Mouse (Mus musculus) midbrain, embryonic 14.5 days (tissue): ENCODE data around the gene Kirrel. TPM values are rescaled to one million over a fixed set of nuclear protein-coding genes. Genes with fewer than 3 reads are reported as not detected.

ENCODE experiments used
- ATAC-seq: fragments of 200-750 bp; cut with Nextera tagmentation; 2 replicates; pipeline ENCODE4 v1.8.0; 2017; ENCODE audit warnings: moderate number of reproducible peaks, moderate library complexity; ENCODE audit not compliant: low FRiP score, low TSS enrichment
- DNase-seq: peaks from one replicate; pipeline ENCODE4 v3.0.0-alpha.2; 2015
- H3K27ac ChIP-seq: fragments of 300-500 bp; sonication (generic); replicated peaks from 2 replicates; pipeline ENCODE4 v1.5.1; 2014; ENCODE audit warnings: mild to moderate bottlenecking, low read depth, low read length, moderate library complexity
- H3K27me3 ChIP-seq: fragments of 300-500 bp; sonication (generic); 2 replicates; pipeline ENCODE4 v1.6.1; 2014; ENCODE audit warnings: low read length, control low read depth, mixed read lengths; ENCODE audit not compliant: control insufficient read depth, insufficient read depth
- H3K36me3 ChIP-seq: fragments of 300-500 bp; sonication (generic); 2 replicates; pipeline ENCODE4 v1.6.1; 2014; ENCODE audit warnings: low read length, control low read depth; ENCODE audit not compliant: control insufficient read depth, insufficient read depth
- H3K4me1 ChIP-seq: fragments of 300-500 bp; sonication (generic); 2 replicates; pipeline ENCODE4 v1.6.1; 2014; ENCODE audit warnings: mild to moderate bottlenecking, antibody characterized with exemption, low read length, control low read depth; ENCODE audit not compliant: control insufficient read depth, insufficient read depth
- H3K4me2 ChIP-seq: fragments of 300-500 bp; sonication (generic); 2 replicates; pipeline ENCODE4 v1.6.1; 2014; ENCODE audit warnings: mild to moderate bottlenecking, low read length, moderate library complexity
- H3K4me3 ChIP-seq: fragments of 300-500 bp; sonication (generic); replicated peaks from 2 replicates; pipeline ENCODE4 v1.5.1; 2014; ENCODE audit warnings: low read depth, low read length
- H3K9ac ChIP-seq: fragments of 300-500 bp; sonication (generic); replicated peaks from 2 replicates; pipeline ENCODE4 v1.6.1; 2014; ENCODE audit warnings: mild to moderate bottlenecking, low read length, moderate library complexity
- H3K9me3 ChIP-seq: fragments of 300-500 bp; sonication (generic); 2 replicates; pipeline ENCODE4 v1.6.1; 2016; ENCODE audit warnings: low read length, control low read depth, mixed read lengths; ENCODE audit not compliant: control insufficient read depth
- WGBS: fragments of 180-500 bp; shearing (Covaris S2); extraction: QIAGEN DNeasy Blood & Tissue Kit; methylation state at CpG from one replicate; pipeline ENCODE4 v1.1.7; 2014; 5-methylcytosine and 5-hydroxymethylcytosine counted together
- polyA plus RNA-seq: library from polyadenylated mRNA; unstranded; fragments of >200 nt; fragmentation: Nextera tagmentation; extraction: Ambion mirVana; gene quantifications from 2 replicates; pipeline ENCODE4 v1.2.1, GENCODE M21; 2014

Gene Kirrel
- polyA plus RNA-seq, 1 experiment from 2014 or later: 5.8 TPM

DNA sequence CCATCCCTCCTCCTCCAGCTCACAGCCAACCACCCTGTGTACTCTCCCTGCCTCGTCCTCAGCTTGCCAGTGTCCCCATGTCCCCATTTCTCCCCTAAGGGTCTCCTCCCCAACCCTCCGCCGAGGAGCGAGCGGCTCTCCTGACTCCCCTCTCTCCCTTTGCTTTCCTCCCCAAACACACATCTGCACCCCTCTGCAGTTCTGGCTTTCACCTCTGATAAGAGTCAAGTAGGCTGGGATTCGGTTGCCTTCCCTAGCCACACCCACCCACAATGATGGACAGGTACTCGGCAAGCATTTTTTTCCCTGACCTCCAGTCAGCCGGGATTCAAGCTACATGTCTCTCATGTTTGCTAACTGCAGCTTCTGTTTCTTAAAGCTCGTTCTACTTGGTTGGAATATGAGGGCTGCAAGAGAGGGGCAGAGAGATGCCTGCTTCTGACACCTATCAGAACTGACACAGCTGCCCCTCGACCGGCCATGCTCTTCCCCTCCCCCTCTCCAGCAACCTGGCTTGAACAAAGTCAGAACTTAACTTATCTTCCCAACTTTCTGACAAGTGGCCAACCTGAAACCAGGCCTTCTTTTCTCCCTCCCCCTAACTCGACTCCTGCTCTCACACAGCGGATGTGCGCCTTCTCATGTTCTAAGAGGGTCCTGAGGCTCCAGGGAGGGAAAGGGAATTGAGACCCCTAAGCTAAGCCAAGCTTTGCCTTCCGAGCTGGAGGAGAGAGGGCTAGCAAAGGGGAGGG is 2.0 kb downstream of the Kirrel start:
- under 1% methylated on average over 15 of the region's 15 CpGs for WGBS
- peak overlapping the region; percentile 55 for H3K9ac ChIP-seq
- H3K9me3 ChIP-seq: no peaks in the 10 kb centered on the region
- H3K4me2 ChIP-seq: peak overlapping the region; percentile 70
- no peaks in the 10 kb centered on the region for H3K27me3 ChIP-seq
- DNase-seq: peak; percentile 73
- peak overlapping the region; percentile 83 for H3K27ac ChIP-seq
- H3K4me3 ChIP-seq: peak overlapping the region; percentile 60
- H3K4me1 ChIP-seq: peaks cover 45% of the 10 kb centered on the region
- peak; percentile 18; the same call in 1 of the 2 replicates for ATAC-seq
- no peaks in the 10 kb centered on the region for H3K36me3 ChIP-seq

DNA sequence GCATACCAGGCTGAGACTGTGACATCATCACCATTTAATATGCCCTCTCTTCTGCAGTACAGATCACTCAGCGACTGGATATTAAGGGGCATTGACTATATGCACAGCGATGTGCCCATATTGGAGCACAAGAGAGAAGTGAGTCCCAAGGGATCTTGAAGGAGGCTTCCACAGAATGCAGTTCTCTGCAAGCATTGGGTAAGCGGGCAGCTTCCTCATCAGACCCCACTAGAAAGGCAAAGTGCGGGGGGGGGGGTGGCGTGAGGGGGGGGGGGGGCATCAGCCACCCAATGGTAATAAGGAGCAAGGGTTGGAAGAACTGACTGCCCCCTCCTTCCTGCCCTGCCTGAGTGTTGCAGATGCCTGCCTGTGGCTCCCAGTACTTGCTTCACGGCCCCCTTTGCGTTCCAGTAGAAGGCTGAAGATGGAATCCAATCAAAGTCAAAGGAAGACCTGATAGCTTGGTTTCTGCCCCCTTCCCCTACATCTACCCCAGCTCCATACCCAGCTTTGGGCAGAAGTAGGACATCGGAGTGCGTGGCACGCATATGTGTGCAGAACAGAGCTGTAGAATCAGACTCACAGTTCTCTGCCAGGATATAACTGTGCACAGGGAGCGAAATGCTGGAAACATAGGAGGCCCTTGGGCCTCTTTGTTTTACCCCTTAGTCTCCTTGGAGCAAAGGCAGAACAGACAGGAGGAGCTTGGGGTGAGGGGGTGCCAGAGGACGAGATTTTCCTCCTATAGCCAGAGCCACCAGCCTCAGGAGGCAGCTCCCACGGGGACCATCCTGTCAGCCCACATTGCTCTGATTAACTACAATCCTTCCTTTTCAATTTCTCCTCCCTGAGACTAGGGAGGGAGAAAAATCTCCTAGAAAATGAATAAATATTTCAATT is 3.1 kb downstream of the Kirrel start:
- H3K4me1 ChIP-seq: peaks cover 45% of the 10 kb centered on the region
- ATAC-seq (no peak), DNase-seq (peak; percentile 70)
- 32% methylated on average over 13 of the region's 13 CpGs for WGBS
- H3K27ac ChIP-seq: peak overlapping the region; percentile 83
- peak overlapping the region; percentile 70 for H3K4me2 ChIP-seq
- H3K9me3 ChIP-seq: no peaks in the 10 kb centered on the region
- peak overlapping the region; percentile 55 for H3K9ac ChIP-seq
- H3K4me3 ChIP-seq: peak overlapping the region; percentile 60
- H3K36me3 ChIP-seq: no peaks in the 10 kb centered on the region
- no peaks in the 10 kb centered on the region for H3K27me3 ChIP-seq

DNA sequence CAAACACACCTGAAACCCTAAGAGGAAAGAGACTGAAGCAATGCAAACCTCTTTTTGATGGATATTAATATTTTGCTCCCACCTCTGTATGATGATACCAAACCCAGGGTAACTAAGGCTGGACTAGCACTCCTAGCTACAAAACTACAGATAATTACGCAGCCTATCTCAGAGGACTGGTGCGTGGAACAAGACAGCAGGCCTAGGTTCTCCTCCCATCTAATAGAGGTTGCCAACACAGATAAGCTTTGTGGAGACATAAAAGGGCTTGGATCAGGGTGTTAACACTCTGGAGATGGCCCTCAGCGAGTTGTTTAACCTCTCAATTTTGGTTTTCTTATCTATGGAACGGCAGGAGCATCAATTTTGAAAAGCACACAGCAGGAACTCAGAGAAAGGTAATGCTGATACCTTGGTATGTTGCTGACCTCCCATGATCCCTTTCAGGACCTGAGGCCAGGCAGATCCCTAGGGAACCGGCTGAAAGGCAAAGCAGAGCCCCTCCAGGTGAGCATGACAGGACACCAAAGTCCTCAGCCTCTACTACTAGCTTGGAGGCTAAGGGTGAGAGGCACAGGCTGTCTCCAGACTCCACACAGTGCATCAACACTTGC is 5.0 kb downstream of the Kirrel start:
- WGBS: 47% methylated on average over 5 of the region's 5 CpGs
- no peak for DNase-seq
- Histone ChIP-seq H3K36me3 (no peaks in the 10 kb centered on the region), H3K4me3 (0 out of 2 replicates have a peak overlapping the region, but pooled peaks have one; percentile 11), H3K4me1 (peaks cover 54% of the 10 kb centered on the region), H3K9me3 (no peaks in the 10 kb centered on the region), H3K27me3 (no peaks in the 10 kb centered on the region), H3K9ac (no peak overlapping the region), H3K27ac (no peak overlapping the region), H3K4me2 (peak overlapping the region; percentile 70)
- no peak for ATAC-seq

DNA sequence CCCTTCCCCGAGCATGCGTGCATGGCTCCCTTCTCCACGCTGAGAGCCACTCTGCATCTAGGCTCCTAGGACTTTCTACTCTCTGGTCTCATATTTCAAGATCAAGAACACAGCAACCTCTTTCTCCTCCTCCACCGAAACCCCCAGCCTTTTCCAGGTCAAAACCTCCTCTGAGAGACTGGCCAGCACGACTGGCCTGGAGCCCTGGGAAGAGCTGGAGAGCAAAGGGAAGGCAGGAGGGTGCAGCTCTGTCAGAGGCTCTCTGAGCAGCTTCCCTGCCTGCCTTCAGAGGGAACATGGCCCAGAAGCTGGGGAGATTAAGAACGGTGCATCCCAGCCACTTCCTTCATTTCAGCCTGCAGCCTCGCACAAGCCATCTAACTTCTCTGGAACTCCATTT is 5.8 kb downstream of the Kirrel start:
- Histone ChIP-seq H3K36me3 (no peaks in the 10 kb centered on the region), H3K4me3 (no peak overlapping the region), H3K9me3 (no peaks in the 10 kb centered on the region), H3K27ac (no peak overlapping the region), H3K27me3 (no peaks in the 10 kb centered on the region), H3K4me2 (peak overlapping the region; percentile 4; the same call in 1 of the 2 replicates), H3K9ac (no peak overlapping the region), H3K4me1 (peaks cover 58% of the 10 kb centered on the region)
- ATAC-seq (no peak), DNase-seq (no peak)
- 66% methylated on average over 7 of the region's 7 CpGs for WGBS

DNA sequence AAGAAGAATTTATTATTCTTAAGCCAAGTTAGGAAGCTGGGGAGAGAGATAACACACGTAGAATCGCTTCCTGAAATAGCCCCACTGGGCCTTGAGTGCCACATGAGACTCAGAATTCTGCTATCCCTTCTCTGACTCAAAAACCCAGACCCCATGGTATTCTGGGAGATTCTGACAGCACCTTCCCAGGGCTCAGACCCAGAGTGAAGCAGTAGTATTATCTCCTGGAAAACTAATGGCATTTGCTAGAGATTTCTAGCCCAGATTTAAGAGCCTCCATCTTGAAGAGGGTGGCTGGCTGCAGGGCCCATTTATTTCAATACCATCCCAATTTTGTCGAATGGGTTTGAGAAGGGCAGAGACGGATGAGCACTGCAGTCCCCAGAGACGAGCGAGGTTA is 6.9 kb downstream of the Kirrel start:
- Histone ChIP-seq H3K27ac (no peak overlapping the region), H3K27me3 (no peaks in the 10 kb centered on the region), H3K36me3 (no peaks in the 10 kb centered on the region), H3K4me2 (no peak overlapping the region), H3K9me3 (no peaks in the 10 kb centered on the region), H3K9ac (no peak overlapping the region), H3K4me3 (no peak overlapping the region), H3K4me1 (peaks cover 52% of the 10 kb centered on the region)
- no peak for ATAC-seq
- WGBS: 80% methylated on average over 6 of the region's 6 CpGs
- DNase-seq: no peak

DNA sequence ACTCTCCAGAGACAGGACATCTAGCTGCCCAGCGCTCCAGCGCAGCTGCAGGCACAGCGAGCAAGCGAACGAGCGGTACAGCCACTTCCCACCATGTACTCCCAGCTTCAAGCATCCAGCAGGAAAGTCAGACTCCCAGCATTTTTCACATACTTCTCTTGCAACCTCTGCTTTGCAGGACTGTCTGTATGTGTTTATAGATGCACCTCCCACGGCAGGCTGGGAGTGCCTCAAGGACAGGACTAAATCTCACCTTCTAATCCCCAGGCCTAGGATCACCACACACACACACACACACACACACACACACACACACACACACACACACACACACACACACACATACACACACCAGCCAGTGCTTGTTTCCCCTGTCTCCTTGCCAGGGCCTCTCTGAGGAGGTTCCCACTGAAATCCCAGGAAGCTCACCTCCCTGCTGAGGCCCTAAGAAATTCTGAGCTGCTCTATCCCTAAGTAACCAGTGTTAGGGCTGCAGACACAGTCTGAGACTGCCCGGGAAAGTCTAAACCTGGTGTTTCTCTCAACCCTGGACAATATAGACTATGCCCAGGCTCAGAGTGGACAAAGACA is 9.2 kb downstream of the Kirrel start:
- Histone ChIP-seq H3K4me1 (peaks cover 50% of the 10 kb centered on the region), H3K4me2 (peak overlapping the region; percentile 14; the same call in 1 of the 2 replicates), H3K4me3 (no peak overlapping the region), H3K36me3 (no peaks in the 10 kb centered on the region), H3K27me3 (no peaks in the 10 kb centered on the region), H3K9ac (no peak overlapping the region; the same call in 1 of the 2 replicates), H3K27ac (peak overlapping the region; percentile 64), H3K9me3 (no peaks in the 10 kb centered on the region)
- no peak for ATAC-seq
- peak; percentile 42 for DNase-seq
- 26% methylated on average over 8 of the region's 8 CpGs for WGBS

DNA sequence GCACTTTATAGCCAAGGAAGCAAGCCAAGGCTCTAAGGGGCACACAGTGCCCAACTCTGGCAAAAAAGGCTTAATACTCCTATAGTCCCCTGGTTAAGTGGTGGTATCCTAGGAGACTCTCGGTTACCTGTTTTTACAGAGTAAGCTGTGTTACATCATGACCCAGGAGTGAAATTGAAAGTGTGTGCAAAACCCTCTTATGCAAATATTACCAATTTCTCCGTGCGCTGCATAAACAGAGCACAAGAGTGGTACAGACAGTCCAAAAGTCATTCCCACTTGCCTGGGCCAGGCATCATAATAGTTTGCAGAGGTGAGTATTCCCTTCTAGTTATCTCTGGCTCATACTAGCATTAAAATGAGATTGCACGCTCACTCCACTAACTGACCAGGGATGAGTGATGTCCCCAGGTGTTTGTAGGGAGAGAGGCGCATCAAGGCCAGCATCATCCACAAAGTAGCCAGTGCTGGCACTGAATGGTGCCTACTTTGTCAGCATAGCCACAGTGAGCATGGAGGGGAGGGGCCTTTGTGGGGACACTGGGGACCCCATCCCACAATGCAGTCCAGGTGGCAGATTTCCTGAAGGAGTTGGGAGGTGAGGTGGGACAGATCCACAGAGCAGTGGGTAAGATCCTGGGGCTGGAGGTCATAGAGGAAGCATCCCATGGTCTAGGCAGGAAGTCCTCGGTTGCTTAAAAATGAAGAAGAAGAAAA is 10.3 kb downstream of the Kirrel start:
- H3K9me3 ChIP-seq: no peaks in the 10 kb centered on the region
- ATAC-seq (no peak), DNase-seq (no peak)
- no peaks in the 10 kb centered on the region for H3K36me3 ChIP-seq
- no peaks in the 10 kb centered on the region for H3K27me3 ChIP-seq
- H3K4me1 ChIP-seq: peaks cover 41% of the 10 kb centered on the region
- H3K4me2 ChIP-seq: 0 out of 2 replicates have a peak overlapping the region, but pooled peaks have one; percentile 14
- H3K27ac ChIP-seq: peak overlapping the region; percentile 64
- 92% methylated on average over 6 of the region's 6 CpGs for WGBS
- no peak overlapping the region for H3K4me3 ChIP-seq
- no peak overlapping the region for H3K9ac ChIP-seq

DNA sequence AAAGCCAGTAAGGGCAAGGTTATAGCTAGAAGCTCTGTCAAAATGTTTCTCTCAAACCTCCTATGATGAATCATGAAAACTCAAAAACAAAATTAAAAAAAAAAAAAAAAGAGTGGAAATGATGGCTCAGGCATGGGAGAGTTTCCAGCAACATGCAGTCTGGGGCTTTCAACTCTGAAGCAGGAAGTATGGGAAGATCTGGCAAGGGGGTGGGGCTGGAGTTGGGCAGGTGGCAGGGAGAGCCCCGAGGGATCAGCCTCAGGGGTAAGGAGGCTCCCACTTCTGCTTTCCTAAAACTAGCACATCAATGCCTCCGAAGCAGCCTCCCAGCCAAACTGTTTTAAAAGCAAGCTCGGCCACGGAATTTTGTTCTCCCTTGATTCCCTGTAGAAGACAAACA is 11.4 kb downstream of the Kirrel start:
- DNase-seq: no peak
- no peaks in the 10 kb centered on the region for H3K27me3 ChIP-seq
- ATAC-seq: no peak
- H3K27ac ChIP-seq: no peak overlapping the region
- H3K4me1 ChIP-seq: peaks cover 46% of the 10 kb centered on the region
- H3K9ac ChIP-seq: no peak overlapping the region
- WGBS: 59% methylated on average over 4 of the region's 4 CpGs
- H3K4me3 ChIP-seq: no peak overlapping the region
- no peaks in the 10 kb centered on the region for H3K9me3 ChIP-seq
- H3K36me3 ChIP-seq: no peaks in the 10 kb centered on the region
- H3K4me2 ChIP-seq: no peak overlapping the region
